ENCODE assay signal across 14 mouse cellular contexts in genomic region chr10:20348894-20349293, GRCm38 (mm10). TPM values are rescaled to one million over a fixed set of nuclear protein-coding genes. Genes with fewer than 3 reads are reported as not detected.
A peak's percentile ranks its signal among the peaks of the same experiment; 100 is the strongest.
DNase-seq lines count a peak whose midpoint lies in the region; ATAC-seq and TF ChIP-seq lines count a peak whose summit lies in the region.
"Had no signal": no experiment of that assay in that cellular context is flagged by ENCODE, and none has a peak within 500 bp of the region (broad histone marks: within the 10 kb centered on the region; RNA-seq: fewer than 3 reads in every experiment).

No protein-coding gene starts in this region.

- H3K27me3 ChIP-seq in kidney, embryonic 16.5 days (ENCODE audit: insufficient read depth, low read length) = no peaks in the 10 kb centered on the region
- no peaks in the 10 kb centered on the region for H3K27me3 ChIP-seq in kidney, adult 2 months (replicated peaks; ENCODE audit: control insufficient read depth, insufficient read depth, low read length)
- no peaks in the 10 kb centered on the region for H3K27me3 ChIP-seq in embryonic facial prominence, embryonic 13.5 days

- H3K36me3 ChIP-seq in kidney, embryonic 16.5 days (ENCODE audit: insufficient read depth, low read length) = peaks cover 17% of the 10 kb centered on the region
- H3K36me3 ChIP-seq in kidney, adult 2 months (ENCODE audit: control insufficient read depth, insufficient read depth, low read length) = peaks cover 3% of the 10 kb centered on the region
- H3K36me3 ChIP-seq in embryonic facial prominence, embryonic 13.5 days = peaks cover 20% of the 10 kb centered on the region

- no peak overlapping the region for H3K4me3 ChIP-seq in kidney, embryonic 16.5 days (ENCODE audit: low read length)
- H3K4me3 ChIP-seq in kidney, adult 2 months (ENCODE audit: insufficient read depth, low read depth, low read length) = no peak overlapping the region
- H3K4me3 ChIP-seq in embryonic facial prominence, embryonic 13.5 days = no peak overlapping the region; the same call in 1 of the 2 replicates

- TF ChIP-seq CTCF in kidney, adult 2 months (conservative IDR thresholded peaks at IDR 0.05; ENCODE audit: insufficient read depth, insufficient read length, low read depth, low read length) = no peak

- peaks cover 6% of the 10 kb centered on the region; the same call in 1 of the 2 replicates for H3K4me1 ChIP-seq in kidney, embryonic 16.5 days (ENCODE audit: insufficient read depth, low read length)
- H3K4me1 ChIP-seq in kidney, adult 2 months (ENCODE audit: control insufficient read depth, insufficient read depth, low read length) = peaks cover 2% of the 10 kb centered on the region; the same call in 1 of the 2 replicates
- peaks cover 9% of the 10 kb centered on the region for H3K4me1 ChIP-seq in embryonic facial prominence, embryonic 13.5 days

- H3K9ac ChIP-seq in kidney, embryonic 16.5 days (replicated peaks; ENCODE audit: low read length) = no peak overlapping the region
- no peak overlapping the region for H3K9ac ChIP-seq in embryonic facial prominence, embryonic 13.5 days

- DNase-seq in kidney, adult 2 months = no peak
- peak; percentile 34 for DNase-seq in Muller cell, postnatal 12 days (ENCODE audit: inconsistent ontology term)
- DNase-seq in layer of hippocampus, postnatal 10 days (ENCODE audit: low spot score in 2 of 2) = no peak
- DNase-seq: adrenal gland, postnatal 14 days; cerebellum, adult 9-10 months; kidney, adult 8-10 months; layer of hippocampus, postnatal 36 days; lung, adult 2 months; spleen, adult 18-20 months; thymus, postnatal 4 days had no signal

- 91% methylated on average over 2 of the region's 2 CpGs for WGBS in kidney, embryonic 16.5 days
- WGBS in kidney, adult 2 months = 86% methylated on average over 2 of the region's 2 CpGs
- 90% methylated on average over 2 of the region's 2 CpGs for WGBS in embryonic facial prominence, embryonic 13.5 days

- no peak overlapping the region for H3K27ac ChIP-seq in kidney, embryonic 16.5 days (ENCODE audit: low read length)
- no peak overlapping the region for H3K27ac ChIP-seq in kidney, adult 2 months (ENCODE audit: insufficient read depth, low read depth, low read length)
- H3K27ac ChIP-seq in embryonic facial prominence, embryonic 13.5 days = no peak overlapping the region

- ATAC-seq in kidney, embryonic 16.5 days (ENCODE audit: low FRiP score, low TSS enrichment) = no peak
- no peak for ATAC-seq in embryonic facial prominence, embryonic 13.5 days (ENCODE audit: insufficient number of reproducible peaks, insufficient read depth, low FRiP score, low TSS enrichment, low read depth)
- ATAC-seq in megakaryocyte, adult 5-6 weeks (ENCODE audit: poor library complexity, severe bottlenecking) = peak; percentile 58
- no peak for ATAC-seq in frontal cortex, adult (ENCODE audit: low TSS enrichment)

- TF ChIP-seq POLR2A in kidney, adult 2 months (IDR thresholded peaks at IDR 0.05; ENCODE audit: low read depth, low read length) = no peak

- H3K4me2 ChIP-seq in kidney, embryonic 16.5 days (replicated peaks; ENCODE audit: low read depth, low read length) = 0 out of 2 replicates have a peak overlapping the region, but pooled peaks have one; percentile 68
- peak overlapping the region; percentile 85 for H3K4me2 ChIP-seq in embryonic facial prominence, embryonic 13.5 days

- no peaks in the 10 kb centered on the region for H3K9me3 ChIP-seq in kidney, embryonic 16.5 days (ENCODE audit: low read length)
- H3K9me3 ChIP-seq in embryonic facial prominence, embryonic 13.5 days = no peaks in the 10 kb centered on the region

RNA-seq across cellular contexts. Expression of gene Mtfr2, which starts 1.3 kb away (rescaled TPM):
- polyA plus RNA-seq in kidney, embryonic 16.5 days (2015; fragmentation: Nextera tagmentation; extraction: Ambion mirVana) = 1.7 and 2.9 TPM in 2 replicates
- polyA plus RNA-seq in kidney, adult 2 months (2012; rRNA removed) = 0.11 and 0.20 TPM in 2 replicates
- polyA plus RNA-seq in embryonic facial prominence, embryonic 13.5 days (2015; fragmentation: Nextera tagmentation; extraction: Ambion mirVana) = 2.0 and 2.2 TPM in 2 replicates
- total RNA-seq in megakaryocyte, adult 5-6 weeks (2015) = 80.0 and 90.2 TPM in 2 replicates
- total RNA-seq in megakaryocyte, adult 5-6 weeks (2017) = 13.3 and 18.5 TPM in 2 replicates
- 1 to 10 TPM in 1 of 2 experiments, under 1 TPM in 1; 0.71 to 2.1 TPM for total RNA-seq in layer of hippocampus, postnatal 10 days (2021)

RNA-seq across cellular contexts. Expression of gene Bclaf1, which starts 36.6 kb away (rescaled TPM):
- polyA plus RNA-seq in kidney, embryonic 16.5 days (2015; fragmentation: Nextera tagmentation; extraction: Ambion mirVana) = 123 and 137 TPM in 2 replicates
- 11.3 and 13.5 TPM in 2 replicates for polyA plus RNA-seq in kidney, adult 2 months (2012; rRNA removed)
- 147 and 153 TPM in 2 replicates for polyA plus RNA-seq in embryonic facial prominence, embryonic 13.5 days (2015; fragmentation: Nextera tagmentation; extraction: Ambion mirVana)
- 91.4 and 94.3 TPM in 2 replicates for total RNA-seq in megakaryocyte, adult 5-6 weeks (2015)
- total RNA-seq in megakaryocyte, adult 5-6 weeks (2017) = 230 and 242 TPM in 2 replicates
- 100 to 1,000 TPM; 123 to 140 TPM for total RNA-seq in layer of hippocampus, postnatal 10 days (2021)
